Mouse (Mus musculus) small intestine, adult 2 months (tissue): ENCODE measurements around the gene Sall4. TPM values are rescaled to one million over a fixed set of nuclear protein-coding genes. Genes with fewer than 3 reads are reported as not detected.

Experiments used
- H3K27ac ChIP-seq: fragments of 200-500 bp; 2 replicates; pipeline ENCODE4 v1.5.1; 2012; ENCODE audit warnings: low read depth, low read length, control low read depth, inconsistent platforms; ENCODE audit not compliant: insufficient read depth
- H3K27me3 ChIP-seq: fragments of 200-500 bp; 2 replicates; pipeline ENCODE4 v1.6.1; 2012; ENCODE audit warnings: mild to moderate bottlenecking, moderate library complexity, low read length, inconsistent platforms; ENCODE audit not compliant: control insufficient read depth, insufficient read depth
- H3K36me3 ChIP-seq: fragments of 200-500 bp; 2 replicates; pipeline ENCODE4 v1.6.1; 2012; ENCODE audit warnings: mild to moderate bottlenecking, low read length, control low read depth, inconsistent platforms; ENCODE audit not compliant: control insufficient read depth, insufficient read depth
- H3K4me1 ChIP-seq: fragments of 200-500 bp; 2 replicates; pipeline ENCODE4 v1.6.1; 2012; ENCODE audit warnings: low read length, inconsistent platforms, mixed read lengths; ENCODE audit not compliant: control insufficient read depth, insufficient read depth, insufficient read length
- H3K4me3 ChIP-seq: fragments of 200-500 bp; 2 replicates; pipeline ENCODE4 v1.5.1; 2012; ENCODE audit warnings: low read depth, mild to moderate bottlenecking, control low read depth, inconsistent platforms, low read length, moderate library complexity
- CTCF ChIP-seq: fragments of 200-500 bp; IDR thresholded peaks from 2 replicates; pipeline ENCODE4 v1.5.1; 2012; ENCODE audit warnings: low read depth, mild to moderate bottlenecking, control low read depth, inconsistent platforms, low read length, moderate library complexity, mixed read lengths; ENCODE audit not compliant: insufficient replicate concordance, insufficient read length; ENCODE audit errors: extremely low read depth
- POLR2A ChIP-seq: fragments of 200-500 bp; IDR thresholded peaks from 2 replicates; pipeline ENCODE4 v1.6.1; 2012; ENCODE audit warnings: low read depth, mild to moderate bottlenecking, control low read depth, inconsistent platforms, low read length, moderate library complexity
- WGBS: fragments of 180-500 bp; shearing (Covaris S2); methylation state at CpG from one replicate; pipeline ENCODE4 v1.1.7; 2018; 5-methylcytosine and 5-hydroxymethylcytosine counted together
- polyA plus RNA-seq: library from polyadenylated mRNA; depleted of rRNA; stranded (reverse); fragments of >200 nt; gene quantifications from 2 replicates; pipeline ENCODE4 v1.2.3, GENCODE M21; 2012; rRNA removed

The Sall4 gene
- polyA plus RNA-seq = 0.08 and 0.13 TPM in 2 replicates

DNA sequence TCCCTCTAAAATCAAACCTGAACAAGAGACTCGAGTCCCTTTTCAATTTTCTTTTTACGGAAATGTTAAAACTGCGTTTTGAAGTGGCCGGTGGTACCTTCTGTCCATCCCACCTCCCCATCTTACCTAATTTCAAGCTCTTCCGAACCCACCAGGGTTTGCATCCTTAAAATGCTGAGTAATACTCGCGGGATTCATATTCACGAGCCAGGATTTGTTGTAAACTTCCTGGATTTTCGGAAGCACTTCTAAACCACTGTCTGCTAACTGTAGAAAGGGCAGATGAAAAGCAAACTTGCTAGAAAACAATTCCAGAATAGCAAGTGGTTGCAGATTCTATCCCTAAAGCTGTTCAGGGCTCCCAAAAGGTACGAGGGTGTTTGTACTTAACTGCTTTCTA lies at the start of gene Sall4:
Gene Sall4, minus strand, starts transcription at position 362 of the 400 bp plus-strand sequence.
- H3K4me3 ChIP-seq = peak within 1 kb of the TSS; percentile 50
- TF ChIP-seq CTCF (no peak), POLR2A (no peak)
- no peak within 1 kb of the TSS for H3K27ac ChIP-seq
- H3K4me1 ChIP-seq = peaks cover 2% of the 10 kb centered on the region; the same call in 1 of the 2 replicates
- peaks cover 42% of the 10 kb centered on the region for H3K27me3 ChIP-seq
- WGBS = 13% methylated on average over 10 of the region's 10 CpGs
- H3K36me3 ChIP-seq = no peaks in the 10 kb centered on the region

DNA sequence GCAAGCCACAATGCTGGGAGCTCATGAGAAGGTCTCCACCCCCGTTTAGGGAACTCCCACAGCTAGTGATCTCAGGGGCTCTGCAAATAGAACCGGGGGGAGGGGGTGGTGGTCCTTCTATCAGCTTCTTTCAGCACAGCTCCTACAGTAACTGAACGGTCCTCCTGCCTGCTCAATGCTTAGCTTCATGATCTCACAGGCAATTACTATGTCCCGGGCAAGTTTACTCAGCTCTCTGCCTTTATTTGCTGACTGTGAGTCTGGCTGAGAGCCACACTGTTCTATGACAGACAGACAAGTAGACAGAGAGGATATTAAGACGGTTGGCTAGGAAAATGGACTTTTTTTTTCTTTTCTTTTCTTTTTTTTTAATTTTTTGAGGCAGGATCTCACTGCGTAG lies 45.5 kb upstream of the Sall4 start:
- TF ChIP-seq POLR2A = no peak
- no peak for TF ChIP-seq CTCF
- H3K4me1 ChIP-seq = no peaks in the 10 kb centered on the region
- H3K27ac ChIP-seq = no peak overlapping the region
- H3K4me3 ChIP-seq = no peak overlapping the region
- H3K27me3 ChIP-seq = no peaks in the 10 kb centered on the region
- H3K36me3 ChIP-seq = no peaks in the 10 kb centered on the region
- 27% methylated on average over 6 of the region's 6 CpGs for WGBS

DNA sequence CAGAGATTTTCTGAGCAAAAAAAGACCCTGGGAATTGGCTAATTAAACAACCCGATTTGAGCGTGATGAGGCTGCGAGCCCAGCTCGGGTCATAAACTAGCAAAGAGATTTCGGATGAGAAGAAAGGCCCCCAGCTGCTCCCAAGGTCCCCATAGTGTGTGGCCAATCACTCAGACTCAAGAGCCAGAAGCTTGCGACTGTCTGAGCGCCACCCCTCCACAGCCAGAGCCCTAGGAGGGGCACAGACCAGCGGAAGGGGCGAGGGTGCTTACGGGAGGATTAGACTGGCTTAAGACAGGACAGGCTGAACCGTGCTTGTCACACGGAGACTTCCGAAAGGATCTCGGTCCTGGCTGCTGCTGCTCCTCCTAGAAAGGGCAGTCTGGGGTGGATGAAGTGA lies 42.2 kb upstream of the Sall4 start:
- Histone ChIP-seq H3K27ac (no peak overlapping the region), H3K4me1 (no peaks in the 10 kb centered on the region), H3K27me3 (no peaks in the 10 kb centered on the region), H3K36me3 (no peaks in the 10 kb centered on the region), H3K4me3 (no peak overlapping the region)
- WGBS = 29% methylated on average over 14 of the region's 14 CpGs
- TF ChIP-seq POLR2A (no peak), CTCF (no peak)

DNA sequence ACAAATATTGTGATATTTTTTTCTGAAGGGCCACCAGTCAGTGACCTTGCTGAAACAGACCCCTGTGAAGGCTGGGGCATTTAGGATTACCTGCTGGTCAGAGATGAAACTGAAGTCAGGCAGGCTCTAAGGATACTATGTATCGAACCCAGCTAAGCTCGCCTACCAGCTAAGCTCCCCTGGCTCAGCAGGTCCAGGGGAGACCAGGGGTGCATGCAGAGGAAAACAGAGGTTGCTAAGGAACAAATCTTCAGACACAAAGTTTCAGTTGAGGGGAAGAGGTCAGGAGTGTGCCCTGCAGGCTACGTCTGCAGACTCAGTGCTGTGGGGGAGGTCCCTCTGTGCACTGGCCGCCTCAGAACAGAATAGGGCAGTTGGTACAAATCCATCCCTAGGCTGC lies 39.9 kb upstream of the Sall4 start:
- H3K27me3 ChIP-seq = no peaks in the 10 kb centered on the region; the same call in 1 of the 2 replicates
- 69% methylated on average over 4 of the region's 4 CpGs for WGBS
- no peaks in the 10 kb centered on the region for H3K36me3 ChIP-seq
- no peak overlapping the region for H3K4me3 ChIP-seq
- H3K4me1 ChIP-seq = no peaks in the 10 kb centered on the region
- no peak overlapping the region for H3K27ac ChIP-seq
- TF ChIP-seq POLR2A = no peak
- no peak for TF ChIP-seq CTCF

DNA sequence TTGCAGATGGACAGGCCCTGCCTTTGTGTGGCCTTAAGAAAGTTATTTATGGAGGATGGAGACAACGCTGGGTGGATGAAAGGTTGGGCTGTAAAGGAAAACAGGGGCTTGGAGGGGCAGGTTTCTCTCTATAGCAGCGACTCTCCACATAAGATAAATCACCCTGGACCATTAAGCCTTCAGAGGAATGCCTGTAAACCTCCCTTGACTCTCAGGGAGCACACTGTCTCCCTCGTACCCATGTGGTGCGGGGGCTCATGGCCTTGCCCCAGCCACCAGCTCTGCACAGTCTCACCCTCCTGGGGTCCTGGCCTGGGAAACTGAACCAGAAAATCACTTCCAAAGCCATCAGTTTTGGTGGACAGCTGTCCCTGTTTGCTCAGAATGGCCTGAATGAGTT lies 36.1 kb upstream of the Sall4 start:
- WGBS = 74% methylated on average over 4 of the region's 4 CpGs

DNA sequence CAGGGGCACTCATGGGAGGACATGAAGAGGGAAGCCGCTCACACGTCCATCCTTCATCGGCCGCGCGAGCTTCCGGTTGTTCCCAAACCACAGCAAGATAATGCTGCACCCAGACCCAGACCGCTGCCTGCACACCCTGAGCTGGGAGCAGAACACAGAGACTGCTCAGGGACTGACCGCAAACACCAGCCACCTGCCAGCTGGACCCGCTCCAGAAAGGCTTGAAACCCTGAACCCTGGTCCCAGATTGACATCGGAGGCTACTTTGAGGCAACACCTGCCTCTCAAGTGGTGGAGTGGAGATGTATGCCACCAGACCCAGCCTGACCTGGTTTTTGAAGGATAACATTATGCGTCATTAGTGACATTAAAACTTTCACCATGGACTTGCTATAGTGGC lies 31.6 kb upstream of the Sall4 start:
- Histone ChIP-seq H3K4me3 (no peak overlapping the region), H3K36me3 (no peaks in the 10 kb centered on the region), H3K27ac (no peak overlapping the region), H3K27me3 (peaks cover 2% of the 10 kb centered on the region; the same call in 1 of the 2 replicates), H3K4me1 (no peaks in the 10 kb centered on the region)
- WGBS = 75% methylated on average over 12 of the region's 12 CpGs
- TF ChIP-seq POLR2A = no peak
- TF ChIP-seq CTCF = no peak

More for the DNA sequence above, 36.1 kb upstream of the Sall4 start:
- no peaks in the 10 kb centered on the region for H3K36me3 ChIP-seq
- H3K4me3 ChIP-seq = no peak overlapping the region
- no peak overlapping the region for H3K27ac ChIP-seq
- no peak for TF ChIP-seq POLR2A
- TF ChIP-seq CTCF = no peak
- H3K4me1 ChIP-seq = no peaks in the 10 kb centered on the region
- H3K27me3 ChIP-seq = peaks cover 2% of the 10 kb centered on the region; the same call in 1 of the 2 replicates

DNA sequence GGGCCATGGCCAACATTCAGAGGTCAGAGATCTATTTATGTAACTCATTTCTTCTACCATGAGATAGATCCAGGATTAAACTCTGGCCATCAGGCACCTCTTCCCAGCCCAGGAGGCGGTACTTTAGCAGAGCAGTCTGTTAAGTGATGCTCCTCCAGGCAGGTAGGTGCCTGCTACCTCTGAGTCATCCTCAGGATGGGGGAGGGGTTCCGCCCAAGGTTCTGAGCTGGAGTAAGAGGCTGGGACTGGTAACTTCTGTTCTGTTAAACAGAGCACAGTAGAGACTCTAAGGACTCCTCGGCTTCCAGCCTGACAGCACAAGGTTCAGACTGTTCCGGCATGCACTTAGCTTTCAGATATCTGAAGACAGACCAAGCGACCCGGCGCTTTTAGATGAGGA lies 31.2 kb upstream of the Sall4 start:
- H3K4me3 ChIP-seq = no peak overlapping the region
- WGBS = 82% methylated on average over 7 of the region's 7 CpGs
- no peaks in the 10 kb centered on the region for H3K36me3 ChIP-seq
- TF ChIP-seq CTCF (no peak), POLR2A (no peak)
- peaks cover 2% of the 10 kb centered on the region; the same call in 1 of the 2 replicates for H3K27me3 ChIP-seq
- no peak overlapping the region for H3K27ac ChIP-seq
- H3K4me1 ChIP-seq = no peaks in the 10 kb centered on the region
